Mouse (Mus musculus) gonadal fat pad, adult 2 months (tissue): ENCODE data around the gene Mcm2. TPM values are rescaled to one million over a fixed set of nuclear protein-coding genes. Genes with fewer than 3 reads are reported as not detected.

Source experiments
- DNase-seq: peaks from one replicate; pipeline ENCODE4 v3.0.0-alpha.2; 2012; ENCODE audit warnings: low read depth
- polyA plus RNA-seq: library from polyadenylated mRNA; depleted of rRNA; stranded (reverse); fragments of >200 nt; gene quantifications from 2 replicates; pipeline ENCODE4 v1.2.3, GENCODE M21; 2012

Mcm2 gene
- polyA plus RNA-seq, 1 experiment: 16.7 TPM

GRCm38 (mm10) chr6:88889410-88890042 lies 9.1 kb downstream of the Mcm2 start:
- DNase-seq: no peak

- DNase-seq: no peak
Observed at GRCm38 (mm10) chr6:88886417-88886967, 12.1 kb downstream of the Mcm2 start.

- no peak for DNase-seq
Observed at GRCm38 (mm10) chr6:88885644-88886416, 12.8 kb downstream of the Mcm2 start.

- DNase-seq: no peak
Observed at GRCm38 (mm10) chr6:88884690-88885089, 13.9 kb downstream of the Mcm2 start.

- no peak for DNase-seq
Observed at GRCm38 (mm10) chr6:88884195-88884594, 14.4 kb downstream of the Mcm2 start.

GRCm38 (mm10) chr6:88881334-88881733 lies 17.2 kb downstream of the Mcm2 start:
- no peak for DNase-seq

- no peak for DNase-seq
Observed at GRCm38 (mm10) chr6:88879471-88879870, 19.1 kb downstream of the Mcm2 start.

GRCm38 (mm10) chr6:88874868-88875508 lies 23.6 kb downstream of the Mcm2 start, which contains the start of gene Podxl2:
Gene Podxl2 (minus strand): TSS chr6:88875044.
- DNase-seq: no peak

- DNase-seq: no peak
Observed at GRCm38 (mm10) chr6:88873965-88874867, 24.4 kb downstream of the Mcm2 start.

- no peak for DNase-seq
Observed at GRCm38 (mm10) chr6:88872811-88873210, 25.8 kb downstream of the Mcm2 start.

- no peak for DNase-seq
Observed at GRCm38 (mm10) chr6:88871546-88871945, 27.0 kb downstream of the Mcm2 start.

GRCm38 (mm10) chr6:88870594-88870993 lies 28.0 kb downstream of the Mcm2 start:
- no peak for DNase-seq

GRCm38 (mm10) chr6:88869459-88869858 lies 29.1 kb downstream of the Mcm2 start:
- no peak for DNase-seq

- no peak for DNase-seq
Observed at GRCm38 (mm10) chr6:88865704-88866103, 32.9 kb downstream of the Mcm2 start.

- no peak for DNase-seq
Observed at GRCm38 (mm10) chr6:88860914-88861313, 37.7 kb downstream of the Mcm2 start.

GRCm38 (mm10) chr6:88858341-88858740 lies 40.2 kb downstream of the Mcm2 start:
- no peak for DNase-seq

- no peak for DNase-seq
Observed at GRCm38 (mm10) chr6:88857830-88858229, 40.8 kb downstream of the Mcm2 start.

- no peak for DNase-seq
Observed at GRCm38 (mm10) chr6:88857249-88857648, 41.3 kb downstream of the Mcm2 start.

- DNase-seq: no peak
Observed at GRCm38 (mm10) chr6:88855636-88856035, 42.9 kb downstream of the Mcm2 start.

GRCm38 (mm10) chr6:88854509-88854908 lies 44.1 kb downstream of the Mcm2 start:
- DNase-seq: no peak

GRCm38 (mm10) chr6:88850034-88850433 lies 48.5 kb downstream of the Mcm2 start:
- no peak for DNase-seq
